Mouse (Mus musculus): ENCODE measurements at regions not wholly inside any gene's neighbourhood (a gene's known extent, or its start where the extent isn't known, plus 50 kb on each side); places are given as distances from the start of the nearest gene placed in this dataset.

DNA sequence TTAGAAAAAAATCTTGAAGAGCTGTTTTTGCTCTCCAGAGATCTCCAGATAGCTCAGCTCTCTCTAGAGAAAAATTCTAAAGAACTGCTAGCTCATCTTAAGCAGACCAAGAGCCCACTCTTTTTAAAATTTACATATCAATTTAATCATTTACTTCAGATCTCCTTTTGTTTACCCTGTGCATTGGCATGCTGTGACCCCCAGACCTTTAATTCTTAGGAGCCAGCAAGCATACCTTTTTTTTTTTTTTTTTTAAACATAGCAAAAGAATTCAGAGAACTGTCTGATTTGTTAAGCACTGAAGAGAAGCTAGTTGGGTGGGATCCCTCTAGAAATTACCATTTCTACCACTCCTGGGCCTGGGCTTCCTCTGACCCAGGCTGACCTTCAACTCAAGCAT is 285.5 kb upstream of the Klf12 start:
- no peak for TF ChIP-seq CTCF (IDR thresholded peaks at IDR 0.05; ENCODE audit: low read depth, low read length)
- TF ChIP-seq TAL1 (conservative IDR thresholded peaks at IDR 0.05; ENCODE audit: low read depth, low read length) = no peak
- no peak for TF ChIP-seq POLR2AphosphoS5 (IDR thresholded peaks at IDR 0.05; ENCODE audit: insufficient replicate concordance, low read depth, low read length)
- no peak for TF ChIP-seq GATA1 (IDR thresholded peaks at IDR 0.05; ENCODE audit: borderline replicate concordance, low read length)
- no peak for TF ChIP-seq GATA2 (IDR thresholded peaks at IDR 0.05; ENCODE audit: borderline replicate concordance, low read depth, low read length)
- no peak for ATAC-seq (ENCODE audit: extremely low read depth, insufficient number of reproducible peaks, low FRiP score, poor library complexity, severe bottlenecking)
- H3K36me3 ChIP-seq (replicated peaks) = no peaks in the 10 kb centered on the region
- DNase-seq (ENCODE audit: low spot score) = no peak
- no peak overlapping the region for H3K4me3 ChIP-seq (ENCODE audit: low read depth, low read length)
- peaks cover 25% of the 10 kb centered on the region for H3K9me3 ChIP-seq (replicated peaks)
- H3K4me1 ChIP-seq (ENCODE audit: insufficient read depth, low read depth, low read length) = no peaks in the 10 kb centered on the region
- H3K27me3 ChIP-seq (ENCODE audit: insufficient read depth, low read length) = no peaks in the 10 kb centered on the region

DNA sequence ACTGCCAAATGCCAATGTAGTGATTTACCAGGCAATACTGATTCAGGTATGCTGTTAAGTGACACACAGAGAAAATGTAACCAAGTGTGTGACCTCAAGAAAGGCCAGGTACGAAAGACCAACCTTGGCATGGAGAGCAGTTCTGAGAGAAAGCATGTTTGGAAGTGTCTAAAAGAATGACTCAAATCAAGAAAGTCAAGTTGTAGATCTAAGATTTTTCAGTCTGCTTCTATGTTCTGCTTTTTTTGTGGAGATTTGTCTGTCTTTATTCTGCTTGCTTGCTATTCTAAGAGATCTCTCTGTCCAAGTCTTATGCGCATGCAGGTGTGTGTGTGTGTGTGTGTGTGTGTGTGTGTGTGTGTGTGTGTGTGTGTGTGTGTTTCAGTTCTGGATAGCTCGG is 277.4 kb upstream of the Klf12 start:
- ATAC-seq (ENCODE audit: extremely low read depth, insufficient number of reproducible peaks, low FRiP score, poor library complexity, severe bottlenecking) = no peak
- no peak for TF ChIP-seq GATA1 (IDR thresholded peaks at IDR 0.05; ENCODE audit: borderline replicate concordance, low read length)
- TF ChIP-seq TAL1 (conservative IDR thresholded peaks at IDR 0.05; ENCODE audit: low read depth, low read length) = no peak
- no peak for TF ChIP-seq POLR2AphosphoS5 (IDR thresholded peaks at IDR 0.05; ENCODE audit: insufficient replicate concordance, low read depth, low read length)
- no peak for TF ChIP-seq CTCF (IDR thresholded peaks at IDR 0.05; ENCODE audit: low read depth, low read length)
- TF ChIP-seq GATA2 (IDR thresholded peaks at IDR 0.05; ENCODE audit: borderline replicate concordance, low read depth, low read length) = no peak
- no peak overlapping the region for H3K4me3 ChIP-seq (ENCODE audit: low read depth, low read length)
- H3K27me3 ChIP-seq (ENCODE audit: insufficient read depth, low read length) = no peaks in the 10 kb centered on the region
- H3K9me3 ChIP-seq (replicated peaks) = peaks cover 18% of the 10 kb centered on the region
- DNase-seq (ENCODE audit: low spot score) = no peak
- no peaks in the 10 kb centered on the region for H3K36me3 ChIP-seq (replicated peaks)
- H3K4me1 ChIP-seq (ENCODE audit: insufficient read depth, low read depth, low read length) = no peaks in the 10 kb centered on the region

DNA sequence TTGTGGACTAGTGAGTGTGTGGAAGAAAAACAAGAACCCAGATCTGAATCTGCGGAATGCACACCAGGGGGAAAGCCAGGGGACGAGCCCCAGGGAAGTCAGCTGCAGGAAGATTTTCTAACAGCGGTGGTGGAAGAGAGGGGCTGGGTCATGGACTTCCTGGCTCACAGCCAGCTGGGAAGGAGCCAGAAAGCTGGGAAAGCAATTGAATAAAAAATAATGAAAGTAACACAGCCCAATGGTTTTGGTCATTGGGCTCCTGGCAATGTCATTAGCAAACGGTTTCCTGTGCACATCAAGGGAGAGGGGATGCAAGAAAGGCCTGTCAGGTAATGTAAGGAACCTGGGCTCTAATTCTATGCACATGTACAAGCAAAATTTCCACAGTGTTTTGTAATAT is 273.9 kb upstream of the Klf12 start:
- no peak for DNase-seq (ENCODE audit: low spot score)
- no peaks in the 10 kb centered on the region for H3K4me1 ChIP-seq (ENCODE audit: insufficient read depth, low read depth, low read length)
- H3K36me3 ChIP-seq (replicated peaks) = no peaks in the 10 kb centered on the region
- no peak for ATAC-seq (ENCODE audit: extremely low read depth, insufficient number of reproducible peaks, low FRiP score, poor library complexity, severe bottlenecking)
- TF ChIP-seq TAL1 (conservative IDR thresholded peaks at IDR 0.05; ENCODE audit: low read depth, low read length) = no peak
- TF ChIP-seq GATA2 (IDR thresholded peaks at IDR 0.05; ENCODE audit: borderline replicate concordance, low read depth, low read length) = no peak
- TF ChIP-seq CTCF (IDR thresholded peaks at IDR 0.05; ENCODE audit: low read depth, low read length) = no peak
- TF ChIP-seq POLR2AphosphoS5 (IDR thresholded peaks at IDR 0.05; ENCODE audit: insufficient replicate concordance, low read depth, low read length) = no peak
- TF ChIP-seq GATA1 (IDR thresholded peaks at IDR 0.05; ENCODE audit: borderline replicate concordance, low read length) = no peak
- H3K9me3 ChIP-seq (replicated peaks) = peaks cover 21% of the 10 kb centered on the region
- no peaks in the 10 kb centered on the region for H3K27me3 ChIP-seq (ENCODE audit: insufficient read depth, low read length)
- no peak overlapping the region for H3K4me3 ChIP-seq (ENCODE audit: low read depth, low read length)

GRCm38 (mm10) chr14:100552466-100552865 is 268.0 kb upstream of the Klf12 start:
- DNase-seq (ENCODE audit: low spot score) = no peak
- no peak for ATAC-seq (ENCODE audit: extremely low read depth, insufficient number of reproducible peaks, low FRiP score, poor library complexity, severe bottlenecking)

DNA sequence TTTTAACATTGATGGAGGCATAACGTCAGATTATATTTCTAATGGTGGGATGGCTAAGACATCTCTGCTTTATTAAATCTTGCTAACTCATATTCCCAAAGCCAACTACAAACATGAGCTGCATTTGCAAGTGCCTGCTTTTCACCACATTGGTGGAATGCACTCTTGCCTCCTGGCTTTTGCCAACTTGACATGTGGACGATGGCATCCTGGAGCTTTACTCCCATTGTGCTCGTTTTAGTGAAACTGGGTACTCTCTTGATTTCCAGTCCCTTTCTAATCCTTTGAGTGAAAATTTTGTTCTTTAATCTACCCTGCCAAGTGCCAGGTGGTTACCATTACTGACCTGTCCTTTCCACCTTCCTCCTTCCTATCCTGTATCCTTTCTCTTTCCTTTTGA is 265.8 kb upstream of the Klf12 start:
- H3K36me3 ChIP-seq (replicated peaks) = no peaks in the 10 kb centered on the region
- no peak for DNase-seq (ENCODE audit: low spot score)
- TF ChIP-seq GATA2 (IDR thresholded peaks at IDR 0.05; ENCODE audit: borderline replicate concordance, low read depth, low read length) (no peak), GATA1 (IDR thresholded peaks at IDR 0.05; ENCODE audit: borderline replicate concordance, low read length) (no peak), TAL1 (conservative IDR thresholded peaks at IDR 0.05; ENCODE audit: low read depth, low read length) (no peak), CTCF (IDR thresholded peaks at IDR 0.05; ENCODE audit: low read depth, low read length) (no peak), POLR2AphosphoS5 (IDR thresholded peaks at IDR 0.05; ENCODE audit: insufficient replicate concordance, low read depth, low read length) (no peak)
- H3K4me1 ChIP-seq (ENCODE audit: insufficient read depth, low read depth, low read length) = no peaks in the 10 kb centered on the region
- no peaks in the 10 kb centered on the region for H3K27me3 ChIP-seq (ENCODE audit: insufficient read depth, low read length)
- H3K4me3 ChIP-seq (ENCODE audit: low read depth, low read length) = no peak overlapping the region
- ATAC-seq (ENCODE audit: extremely low read depth, insufficient number of reproducible peaks, low FRiP score, poor library complexity, severe bottlenecking) = no peak
- peaks cover 18% of the 10 kb centered on the region for H3K9me3 ChIP-seq (replicated peaks)

More at GRCm38 (mm10) chr14:100552466-100552865, 268.0 kb upstream of the Klf12 start:
- Histone ChIP-seq H3K27me3 (ENCODE audit: insufficient read depth, low read length) (no peaks in the 10 kb centered on the region), H3K9me3 (replicated peaks) (peaks cover 23% of the 10 kb centered on the region), H3K4me3 (ENCODE audit: low read depth, low read length) (no peak overlapping the region), H3K4me1 (ENCODE audit: insufficient read depth, low read depth, low read length) (no peaks in the 10 kb centered on the region), H3K36me3 (replicated peaks) (no peaks in the 10 kb centered on the region)
- TF ChIP-seq GATA2 (IDR thresholded peaks at IDR 0.05; ENCODE audit: borderline replicate concordance, low read depth, low read length) (no peak), TAL1 (conservative IDR thresholded peaks at IDR 0.05; ENCODE audit: low read depth, low read length) (no peak), POLR2AphosphoS5 (IDR thresholded peaks at IDR 0.05; ENCODE audit: insufficient replicate concordance, low read depth, low read length) (no peak), CTCF (IDR thresholded peaks at IDR 0.05; ENCODE audit: low read depth, low read length) (no peak), GATA1 (IDR thresholded peaks at IDR 0.05; ENCODE audit: borderline replicate concordance, low read length) (no peak)

DNA sequence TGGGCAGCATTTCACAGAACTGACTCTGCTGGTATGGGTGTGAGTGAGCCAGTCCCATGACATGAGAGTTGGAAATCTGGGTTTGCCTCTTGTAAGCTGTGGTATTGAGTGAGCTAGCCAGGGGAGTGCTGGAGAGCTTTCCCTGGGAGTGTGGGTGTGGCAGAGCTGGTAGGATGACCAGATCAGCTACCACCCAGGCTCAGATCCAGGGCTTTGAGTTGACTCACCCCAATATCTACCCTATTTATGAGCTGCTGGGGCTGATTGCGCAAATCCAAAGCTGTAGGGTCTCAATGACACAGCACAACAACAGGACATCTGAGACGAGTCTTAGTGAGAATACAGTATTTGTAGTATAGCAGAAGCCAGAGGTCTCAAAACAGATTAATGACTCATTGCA is 245.7 kb upstream of the Klf12 start:
- H3K4me3 ChIP-seq (ENCODE audit: low read depth, low read length) = no peak overlapping the region
- H3K27me3 ChIP-seq (ENCODE audit: insufficient read depth, low read length) = no peaks in the 10 kb centered on the region
- ATAC-seq (ENCODE audit: extremely low read depth, insufficient number of reproducible peaks, low FRiP score, poor library complexity, severe bottlenecking) = no peak
- no peaks in the 10 kb centered on the region for H3K36me3 ChIP-seq (replicated peaks)
- H3K9me3 ChIP-seq (replicated peaks) = peaks cover 32% of the 10 kb centered on the region
- H3K4me1 ChIP-seq (ENCODE audit: insufficient read depth, low read depth, low read length) = no peaks in the 10 kb centered on the region
- TF ChIP-seq CTCF (IDR thresholded peaks at IDR 0.05; ENCODE audit: low read depth, low read length) (no peak), GATA1 (IDR thresholded peaks at IDR 0.05; ENCODE audit: borderline replicate concordance, low read length) (no peak), GATA2 (IDR thresholded peaks at IDR 0.05; ENCODE audit: borderline replicate concordance, low read depth, low read length) (no peak), TAL1 (conservative IDR thresholded peaks at IDR 0.05; ENCODE audit: low read depth, low read length) (no peak), POLR2AphosphoS5 (IDR thresholded peaks at IDR 0.05; ENCODE audit: insufficient replicate concordance, low read depth, low read length) (no peak)
- DNase-seq (ENCODE audit: low spot score) = no peak
